Mouse (Mus musculus) heart, adult 2 months (tissue): ENCODE data around the gene Fndc7.

ENCODE experiments used
- CTCF ChIP-seq: fragments of 200-600 bp; IDR thresholded peaks from 2 replicates; pipeline ENCODE4 v1.8.1; 2022; ENCODE audit warnings: antibody characterized with exemption, mild to moderate bottlenecking, moderate library complexity
- EP300 ChIP-seq: fragments of 200-500 bp; IDR thresholded peaks from 2 replicates; pipeline ENCODE4 v1.6.1; 2011; ENCODE audit warnings: low read depth, low read length, control low read depth; ENCODE audit not compliant: insufficient read depth
- POLR2A ChIP-seq: fragments of 200-500 bp; IDR thresholded peaks from 2 replicates; pipeline ENCODE4 v1.6.1; 2011; ENCODE audit warnings: mild to moderate bottlenecking, low read depth, low read length, control low read depth; ENCODE audit not compliant: insufficient read depth

DNA sequence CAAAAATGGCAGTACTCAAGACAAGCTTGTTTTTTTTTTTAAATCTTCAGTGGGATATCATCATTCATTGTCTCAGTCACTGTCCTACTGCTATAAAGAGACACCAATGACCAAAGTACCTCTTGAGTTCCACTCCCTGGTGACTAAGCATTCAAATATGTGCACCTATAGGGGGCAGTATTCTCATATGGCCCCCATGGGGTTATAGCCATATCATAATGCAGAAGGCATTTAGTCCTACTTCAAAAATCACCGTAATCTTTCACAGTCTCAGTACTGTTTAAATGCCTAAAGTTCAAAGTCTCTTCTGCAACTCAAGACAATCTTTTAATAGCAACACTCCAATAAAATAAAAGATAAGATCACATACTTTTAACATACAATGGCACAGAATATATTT, 29.0 kb upstream of the Fndc7 start:
- peak; percentile 21; the same call in 1 of the 2 replicates for TF ChIP-seq CTCF
- TF ChIP-seq POLR2A: no peak
- TF ChIP-seq EP300: no peak
